Mouse (Mus musculus): ENCODE measurements around the gene Gpr82. TPM values are rescaled to one million over a fixed set of nuclear protein-coding genes. Genes with fewer than 3 reads are reported as not detected.
A peak's percentile ranks its signal among the peaks of the same experiment; 100 is the strongest.

Gpr82 gene
- polyA plus RNA-seq, 1 experiment: 0.08 TPM

- no peak for TF ChIP-seq CTCF (IDR thresholded peaks at IDR 0.05; ENCODE audit: insufficient read depth, low read length)
- TF ChIP-seq POLR2A (IDR thresholded peaks at IDR 0.05; ENCODE audit: borderline replicate concordance, extremely low read depth, low read depth, low read length): no peak
- 76% methylated on average over 3 of the region's 3 CpGs for WGBS
- H3K4me3 ChIP-seq (replicated peaks; ENCODE audit: extremely low read depth, low read depth, low read length): no peak overlapping the region
- no peak for DNase-seq
- no peaks in the 10 kb centered on the region for H3K4me1 ChIP-seq (ENCODE audit: control insufficient read depth, insufficient read depth, low read length)
These were observed 20.6 kb downstream of the Gpr82 start for GRCm38 (mm10) chrX:13681748-13682147.

- no peak for TF ChIP-seq CTCF (IDR thresholded peaks at IDR 0.05; ENCODE audit: insufficient read depth, low read length)
- no peak for TF ChIP-seq POLR2A (IDR thresholded peaks at IDR 0.05; ENCODE audit: borderline replicate concordance, extremely low read depth, low read depth, low read length)
- 82% methylated on average over 1 of the region's 1 CpGs for WGBS
- Histone ChIP-seq H3K4me3 (replicated peaks; ENCODE audit: extremely low read depth, low read depth, low read length) (no peak overlapping the region), H3K4me1 (ENCODE audit: control insufficient read depth, insufficient read depth, low read length) (no peaks in the 10 kb centered on the region)
- no peak for DNase-seq
These were observed 25.4 kb downstream of the Gpr82 start for GRCm38 (mm10) chrX:13686589-13686988.

- no peak overlapping the region for H3K4me3 ChIP-seq (replicated peaks; ENCODE audit: extremely low read depth, low read depth, low read length)
- no peak for DNase-seq
- TF ChIP-seq CTCF (IDR thresholded peaks at IDR 0.05; ENCODE audit: insufficient read depth, low read length): no peak
- no peak for TF ChIP-seq POLR2A (IDR thresholded peaks at IDR 0.05; ENCODE audit: borderline replicate concordance, extremely low read depth, low read depth, low read length)
- 61% methylated on average over 2 of the region's 2 CpGs for WGBS
- H3K4me1 ChIP-seq (ENCODE audit: control insufficient read depth, insufficient read depth, low read length): no peaks in the 10 kb centered on the region
These were observed 27.2 kb downstream of the Gpr82 start for GRCm38 (mm10) chrX:13688356-13688755.

- peak; percentile 6; the same call in 1 of the 2 replicates for TF ChIP-seq CTCF (IDR thresholded peaks at IDR 0.05; ENCODE audit: insufficient read depth, low read length)
- no peak for TF ChIP-seq POLR2A (IDR thresholded peaks at IDR 0.05; ENCODE audit: borderline replicate concordance, extremely low read depth, low read depth, low read length)
- Histone ChIP-seq H3K4me1 (ENCODE audit: control insufficient read depth, insufficient read depth, low read length) (no peaks in the 10 kb centered on the region), H3K4me3 (replicated peaks; ENCODE audit: extremely low read depth, low read depth, low read length) (no peak overlapping the region)
- WGBS: 73% methylated on average over 4 of the region's 4 CpGs
- DNase-seq: no peak
These were observed 30.7 kb downstream of the Gpr82 start for GRCm38 (mm10) chrX:13691865-13692264.

- no peaks in the 10 kb centered on the region for H3K4me1 ChIP-seq (ENCODE audit: control insufficient read depth, insufficient read depth, low read length)
- 67% methylated on average over 3 of the region's 3 CpGs for WGBS
- no peak for DNase-seq
- TF ChIP-seq POLR2A (IDR thresholded peaks at IDR 0.05; ENCODE audit: borderline replicate concordance, extremely low read depth, low read depth, low read length) (no peak), CTCF (IDR thresholded peaks at IDR 0.05; ENCODE audit: insufficient read depth, low read length) (no peak)
- no peak overlapping the region for H3K4me3 ChIP-seq (replicated peaks; ENCODE audit: extremely low read depth, low read depth, low read length)
These were observed 39.5 kb downstream of the Gpr82 start for GRCm38 (mm10) chrX:13700681-13701080.

- peak; percentile 7 for DNase-seq
- no peak overlapping the region for H3K4me3 ChIP-seq (replicated peaks; ENCODE audit: extremely low read depth, low read depth, low read length)
- TF ChIP-seq CTCF (IDR thresholded peaks at IDR 0.05; ENCODE audit: insufficient read depth, low read length): no peak
- TF ChIP-seq POLR2A (IDR thresholded peaks at IDR 0.05; ENCODE audit: borderline replicate concordance, extremely low read depth, low read depth, low read length): no peak
- WGBS: 52% methylated on average over 2 of the region's 2 CpGs
- no peaks in the 10 kb centered on the region for H3K4me1 ChIP-seq (ENCODE audit: control insufficient read depth, insufficient read depth, low read length)
These were observed 43.9 kb downstream of the Gpr82 start for GRCm38 (mm10) chrX:13705051-13705450.

GRCm38 (mm10) chrX:13710174-13710573, 49.0 kb downstream of the Gpr82 start:
- peak; percentile 47 for TF ChIP-seq CTCF (IDR thresholded peaks at IDR 0.05; ENCODE audit: insufficient read depth, low read length)
- TF ChIP-seq POLR2A (IDR thresholded peaks at IDR 0.05; ENCODE audit: borderline replicate concordance, extremely low read depth, low read depth, low read length): no peak
- no peak overlapping the region for H3K4me3 ChIP-seq (replicated peaks; ENCODE audit: extremely low read depth, low read depth, low read length)
- DNase-seq: peak; percentile 16
- H3K4me1 ChIP-seq (ENCODE audit: control insufficient read depth, insufficient read depth, low read length): no peaks in the 10 kb centered on the region
- WGBS: 35% methylated on average over 2 of the region's 2 CpGs

Other genes with a start within 250 kb of the Gpr82 start
- 0.72 and 0.92 TPM in 2 replicates for gene Nyx, start 195.3 kb upstream of the Gpr82 start, polyA plus RNA-seq (2012; rRNA removed)
- gene Gpr34, start 29.3 kb upstream of the Gpr82 start, polyA plus RNA-seq (2012; rRNA removed): 0.16 and 0.47 TPM in 2 replicates
- 4.0 and 6.7 TPM in 2 replicates for gene Cask, start 190.0 kb downstream of the Gpr82 start, polyA plus RNA-seq (2012; rRNA removed)

Data from lung, adult 2 months (tissue).